14 mouse cellular contexts compared by ENCODE assay signal in the genomic region with DNA sequence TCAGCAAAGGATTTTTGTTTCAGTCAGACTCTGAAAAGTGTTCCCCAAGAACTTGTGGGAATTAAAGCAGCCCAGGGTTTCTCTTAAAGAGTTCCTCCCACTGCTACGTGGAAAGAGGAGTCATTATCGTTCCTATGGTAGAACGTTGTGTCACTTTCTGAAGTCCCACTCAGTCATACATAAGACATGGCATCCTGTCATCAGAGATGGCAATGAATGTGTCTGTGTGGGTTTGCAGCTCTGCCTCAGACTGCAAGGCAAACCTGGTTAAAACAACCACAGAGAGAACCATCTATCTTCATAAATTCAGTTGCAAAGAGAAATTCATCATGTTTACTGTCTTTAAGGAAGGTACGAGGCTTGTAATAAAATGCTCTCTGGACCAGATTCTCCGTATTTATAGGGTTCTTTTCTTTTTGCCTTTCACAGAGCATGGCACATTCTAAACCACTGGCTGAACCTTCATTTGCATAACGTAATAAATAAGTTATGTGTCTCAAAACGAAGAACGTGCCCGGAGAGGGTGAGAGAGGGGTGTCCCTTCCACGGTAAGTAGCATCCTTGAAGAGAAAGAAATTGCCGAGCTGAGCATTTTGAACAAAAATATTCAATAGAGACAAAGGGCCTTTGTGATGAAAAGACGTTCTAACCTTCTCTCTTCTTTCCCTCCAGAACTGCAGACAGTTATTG.
DNase-seq lines count a peak whose midpoint lies in the region; ATAC-seq lines count a peak whose summit lies in the region.
"Had no signal": no experiment of that assay in that cellular context is flagged by ENCODE, and none has a peak within 500 bp of the region (broad histone marks: within the 10 kb centered on the region; RNA-seq: fewer than 3 reads in every experiment).

No protein-coding gene starts in this region.

- H3K27ac ChIP-seq in neural tube, embryonic 11.5 days (ENCODE audit: low read depth, low read length): peak overlapping the region; percentile 27; the same call in 1 of the 2 replicates
- H3K27ac ChIP-seq in hindbrain, embryonic 10.5 days: peak overlapping the region; percentile 30; the same call in 1 of the 2 replicates
- 0 out of 2 replicates have a peak overlapping the region, but pooled peaks have one; percentile 42 for H3K27ac ChIP-seq in midbrain, embryonic 12.5 days (replicated peaks)
- H3K27ac ChIP-seq: embryonic facial prominence, embryonic 13.5 days; limb, embryonic 12.5 days had no signal

- peaks cover 9% of the 10 kb centered on the region for H3K4me1 ChIP-seq in neural tube, embryonic 11.5 days (ENCODE audit: control insufficient read depth, insufficient read depth, low read length)
- peaks cover 13% of the 10 kb centered on the region for H3K4me1 ChIP-seq in hindbrain, embryonic 10.5 days (replicated peaks)
- H3K4me1 ChIP-seq in midbrain, embryonic 12.5 days: peaks cover 11% of the 10 kb centered on the region; the same call in 1 of the 2 replicates
- H3K4me1 ChIP-seq: embryonic facial prominence, embryonic 13.5 days; limb, embryonic 12.5 days had no signal

- DNase-seq in neural tube, embryonic 11.5 days (ENCODE audit: low spot score): no peak
- no peak for DNase-seq in neural tube, embryonic 10.5 days (ENCODE audit: extremely low spot score, low spot score)
- DNase-seq in hindbrain, embryonic 10.5 days (ENCODE audit: low spot score): no peak
- DNase-seq in telencephalon, adult 2 months (ENCODE audit: low read depth, low spot score): peak; percentile 16
- DNase-seq in layer of hippocampus, adult 8-10 months (ENCODE audit: low spot score in 2 of 2): no peak
- DNase-seq: adrenal gland, postnatal 14 days; layer of hippocampus, postnatal 36 days; liver, postnatal 0 days; lung, postnatal 36 days; thymus, adult 18-20 months had no signal

- no peaks in the 10 kb centered on the region for H3K9me3 ChIP-seq in neural tube, embryonic 11.5 days (ENCODE audit: control insufficient read depth, low read length)
- no peaks in the 10 kb centered on the region for H3K9me3 ChIP-seq in hindbrain, embryonic 10.5 days
- no peaks in the 10 kb centered on the region for H3K9me3 ChIP-seq in midbrain, embryonic 12.5 days
- H3K9me3 ChIP-seq: embryonic facial prominence, embryonic 13.5 days; limb, embryonic 12.5 days had no signal

- WGBS in neural tube, embryonic 11.5 days: 35% methylated on average over 12 of the region's 12 CpGs
- 51% methylated on average over 12 of the region's 12 CpGs for WGBS in hindbrain, embryonic 10.5 days
- WGBS in midbrain, embryonic 12.5 days: 41% methylated on average over 12 of the region's 12 CpGs

- peak; percentile 46; the same call in 1 of the 2 replicates for ATAC-seq in neural tube, embryonic 11.5 days (ENCODE audit: insufficient read depth, low FRiP score, low TSS enrichment)
- peak; percentile 54; the same call in 1 of the 2 replicates for ATAC-seq in midbrain, embryonic 12.5 days (ENCODE audit: low FRiP score, low read depth)
- no peak for ATAC-seq in megakaryocyte progenitor cell, adult 5-6 weeks (replicated peaks; ENCODE audit: poor library complexity)
- ATAC-seq: liver, postnatal 0 days had no signal

- H3K4me2 ChIP-seq in neural tube, embryonic 11.5 days (ENCODE audit: low read depth): peak overlapping the region; percentile 14; the same call in 1 of the 2 replicates
- peak overlapping the region; percentile 23; the same call in 1 of the 2 replicates for H3K4me2 ChIP-seq in midbrain, embryonic 12.5 days (replicated peaks)
- H3K4me2 ChIP-seq: embryonic facial prominence, embryonic 13.5 days; limb, embryonic 12.5 days had no signal

- no peaks in the 10 kb centered on the region for H3K36me3 ChIP-seq in neural tube, embryonic 11.5 days (ENCODE audit: control insufficient read depth, insufficient read depth, low read length)
- H3K36me3 ChIP-seq in hindbrain, embryonic 10.5 days: no peaks in the 10 kb centered on the region
- H3K36me3 ChIP-seq in midbrain, embryonic 12.5 days: no peaks in the 10 kb centered on the region
- H3K36me3 ChIP-seq: embryonic facial prominence, embryonic 13.5 days; limb, embryonic 12.5 days had no signal

- no peaks in the 10 kb centered on the region for H3K27me3 ChIP-seq in neural tube, embryonic 11.5 days (ENCODE audit: control insufficient read depth, insufficient read depth, low read length)
- no peaks in the 10 kb centered on the region for H3K27me3 ChIP-seq in hindbrain, embryonic 10.5 days (ENCODE audit: insufficient read depth, poor library complexity, severe bottlenecking)
- no peaks in the 10 kb centered on the region for H3K27me3 ChIP-seq in midbrain, embryonic 12.5 days
- H3K27me3 ChIP-seq: embryonic facial prominence, embryonic 13.5 days had no signal

- no peak overlapping the region for H3K9ac ChIP-seq in neural tube, embryonic 11.5 days (ENCODE audit: low read length)
- no peak overlapping the region for H3K9ac ChIP-seq in midbrain, embryonic 12.5 days (replicated peaks)
- H3K9ac ChIP-seq: embryonic facial prominence, embryonic 13.5 days; limb, embryonic 12.5 days; liver, postnatal 0 days had no signal

- no peak overlapping the region for H3K4me3 ChIP-seq in neural tube, embryonic 11.5 days (ENCODE audit: low read depth, low read length)
- no peak overlapping the region for H3K4me3 ChIP-seq in hindbrain, embryonic 10.5 days
- no peak overlapping the region for H3K4me3 ChIP-seq in midbrain, embryonic 12.5 days
- H3K4me3 ChIP-seq: embryonic facial prominence, embryonic 13.5 days; limb, embryonic 12.5 days had no signal
